Mouse (Mus musculus) erythroblast, embryonic 14.5 days (primary cell): Measurements from ENCODE around the gene Cr2.

Experiments used
- GATA1 ChIP-seq: IDR thresholded peaks from 2 replicates; pipeline ENCODE4 v1.6.1; 2012; ENCODE audit warnings: low read length, inconsistent platforms, mixed read lengths
- TAL1 ChIP-seq: IDR thresholded peaks from 3 replicates; pipeline ENCODE4 v1.6.1; 2012; ENCODE audit warnings: low read length, inconsistent platforms, mixed read lengths

- TF ChIP-seq TAL1 (no peak), GATA1 (no peak)
Observed at GRCm38 (mm10) chr1:195132070-195132469, 44.4 kb downstream of the Cr2 start.
